Mouse (Mus musculus): ENCODE results near the gene Sap30bp.

Sap30bp gene

GRCm38 (mm10) chr11:116004840-116005700 lies 72.0 kb downstream of the Sap30bp start:
- DNase-seq = peak; percentile 80 to 83

- DNase-seq = no peak
Measured at GRCm38 (mm10) chr11:116005701-116006419, 72.8 kb downstream of the Sap30bp start.

- no peak for DNase-seq
Measured at GRCm38 (mm10) chr11:116007095-116007850, 74.2 kb downstream of the Sap30bp start.

- no peak for DNase-seq
Measured at GRCm38 (mm10) chr11:116008411-116008810, 75.3 kb downstream of the Sap30bp start.

- no peak for DNase-seq
Measured at GRCm38 (mm10) chr11:116008832-116009375, 75.8 kb downstream of the Sap30bp start.

- no peak for DNase-seq
Measured at GRCm38 (mm10) chr11:116009661-116010060, 76.6 kb downstream of the Sap30bp start.

GRCm38 (mm10) chr11:116010146-116010545 lies 77.1 kb downstream of the Sap30bp start:
- DNase-seq = no peak

- no peak for DNase-seq
Measured at GRCm38 (mm10) chr11:116010948-116011347, 77.9 kb downstream of the Sap30bp start.

- no peak for DNase-seq
Measured at GRCm38 (mm10) chr11:116011529-116012261, 78.6 kb downstream of the Sap30bp start.

GRCm38 (mm10) chr11:116012262-116012947 lies 79.3 kb downstream of the Sap30bp start, which contains the start of gene Galk1:
Gene Galk1, minus strand, starts transcription at chr11:116012719.
- peak; percentile 96 to 99 for DNase-seq

- no peak for DNase-seq
Measured at GRCm38 (mm10) chr11:116014821-116015220, 81.7 kb downstream of the Sap30bp start.

Measured in thymus, postnatal 36 days (tissue).